Mouse (Mus musculus) WW6 (cell line): Measurements from ENCODE around the gene Grm4.
"Not testable (repeated sequence)": the region's sequence is repeated elsewhere in the genome, so short reads cannot be mapped to it uniquely, and the experiment has no call there.

Experiments
- DNase-seq: peaks from one replicate; pipeline ENCODE4 v3.0.0-alpha.2; 2013; ENCODE audit warnings: low read depth, low spot score

Gene Grm4

DNA sequence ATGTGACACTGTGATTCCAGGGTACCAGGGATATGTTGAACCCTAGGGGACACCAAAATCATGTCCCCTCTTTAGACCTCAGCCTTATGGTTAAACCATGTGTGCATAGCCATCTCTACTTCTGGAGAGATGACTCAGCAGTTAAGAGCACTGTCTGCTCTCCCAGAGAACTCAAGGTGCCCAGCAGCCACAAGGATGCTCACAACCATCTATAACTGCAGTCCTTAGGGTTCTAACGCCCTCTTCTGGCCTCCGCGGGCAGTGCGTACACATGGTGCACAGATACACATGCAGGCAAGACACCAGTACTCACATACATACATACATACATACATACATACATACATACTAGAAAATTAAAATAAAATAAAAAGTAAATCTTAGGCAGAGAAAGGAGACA lies 127.8 kb downstream of the Grm4 start:
- DNase-seq: peak; percentile 62

DNA sequence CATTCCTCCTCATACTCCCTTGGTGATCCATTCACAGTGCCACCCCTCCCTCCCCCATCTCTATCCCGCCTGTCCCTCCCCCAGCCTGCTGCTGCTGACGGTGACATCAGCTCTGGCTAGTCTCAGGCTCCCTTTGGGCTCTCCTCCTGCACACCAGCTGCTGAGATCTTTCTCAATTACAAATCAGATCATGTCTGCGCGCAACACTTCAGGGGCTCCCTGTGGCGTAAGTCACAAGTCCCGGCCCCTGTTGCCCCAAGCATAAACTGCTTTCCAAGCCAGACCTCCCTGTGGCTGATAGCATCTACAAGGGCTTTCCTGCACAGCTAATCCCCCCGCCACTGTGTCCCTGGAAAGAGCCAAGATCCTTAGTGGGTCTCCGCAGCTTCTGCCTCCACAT lies 128.3 kb downstream of the Grm4 start:
- DNase-seq: no peak

DNA sequence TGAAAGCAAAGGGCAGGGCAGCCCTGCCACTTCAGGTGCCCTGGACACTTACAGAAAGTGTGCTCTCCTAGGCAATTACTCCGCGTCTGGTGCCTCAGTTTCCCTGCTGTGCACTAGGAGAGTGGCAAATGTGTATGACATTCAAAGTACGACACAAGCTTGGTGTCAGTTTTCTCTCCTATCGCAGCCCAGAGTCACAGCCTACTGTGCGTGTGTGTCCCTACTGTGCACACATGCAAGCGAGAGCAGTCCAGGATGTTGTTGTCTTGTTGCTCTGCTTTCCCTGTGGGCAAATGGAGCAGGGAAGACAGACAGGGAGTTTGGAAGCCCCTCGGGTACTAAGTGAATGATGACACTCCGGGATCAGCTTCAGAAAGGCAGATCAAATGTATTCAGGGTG lies 131.2 kb downstream of the Grm4 start:
- no peak for DNase-seq

DNA sequence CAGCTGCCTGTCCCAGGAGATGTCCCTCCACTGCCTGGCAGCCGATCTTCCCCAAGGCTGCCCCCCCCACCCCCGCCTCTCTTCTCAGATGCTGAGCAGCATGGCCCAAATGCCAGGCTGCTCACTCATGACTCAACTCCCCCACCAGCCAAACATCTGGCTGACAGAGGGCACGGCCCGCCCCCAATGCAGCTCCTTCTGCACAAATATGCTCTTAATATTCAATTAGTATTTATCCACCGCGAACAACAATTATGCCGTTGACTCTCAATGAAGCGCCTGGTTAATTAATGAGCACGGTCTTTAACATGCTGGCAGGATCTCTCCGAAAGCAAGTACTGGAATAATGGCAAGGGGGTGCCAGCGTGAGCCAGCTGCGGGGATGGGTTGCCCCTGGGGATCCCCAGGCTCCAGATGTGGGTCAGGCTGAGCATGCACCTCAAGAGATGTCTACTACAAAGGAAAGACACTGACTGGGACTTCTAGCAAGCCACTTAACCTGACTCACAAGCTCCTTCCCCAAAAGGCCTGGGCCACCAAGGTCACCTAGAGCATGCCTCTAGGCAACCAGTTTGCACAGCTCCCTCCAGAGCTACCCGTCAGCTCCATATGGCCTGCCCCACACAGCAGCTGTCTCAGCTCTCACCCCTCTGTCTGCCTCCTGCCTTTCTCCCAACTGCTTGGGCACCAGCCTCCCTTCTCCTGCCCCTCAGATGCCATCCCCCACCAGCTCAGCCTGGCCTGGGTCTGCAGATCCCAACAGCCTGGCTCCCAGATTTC lies 131.8 kb downstream of the Grm4 start:
- DNase-seq: no peak

DNA sequence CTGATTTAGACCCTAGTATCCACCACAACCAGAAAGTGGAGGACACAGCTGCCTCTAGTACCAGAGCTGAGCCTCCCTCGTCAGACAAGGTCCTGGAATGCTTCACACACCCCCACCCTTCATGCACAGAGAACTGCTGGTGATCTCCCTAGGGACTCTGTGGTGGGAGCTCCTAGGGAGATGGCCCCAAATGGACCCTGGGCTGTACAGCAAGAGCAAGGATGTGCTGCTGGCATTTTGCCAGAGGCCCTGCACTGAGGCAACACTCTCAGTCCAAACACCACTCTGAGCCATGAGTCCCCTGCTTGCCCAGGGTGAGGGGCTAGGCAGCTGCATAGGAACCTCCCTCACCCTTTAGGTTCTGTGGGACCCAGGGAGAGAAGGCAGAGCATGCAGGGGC lies 134.8 kb downstream of the Grm4 start:
- no peak for DNase-seq

DNA sequence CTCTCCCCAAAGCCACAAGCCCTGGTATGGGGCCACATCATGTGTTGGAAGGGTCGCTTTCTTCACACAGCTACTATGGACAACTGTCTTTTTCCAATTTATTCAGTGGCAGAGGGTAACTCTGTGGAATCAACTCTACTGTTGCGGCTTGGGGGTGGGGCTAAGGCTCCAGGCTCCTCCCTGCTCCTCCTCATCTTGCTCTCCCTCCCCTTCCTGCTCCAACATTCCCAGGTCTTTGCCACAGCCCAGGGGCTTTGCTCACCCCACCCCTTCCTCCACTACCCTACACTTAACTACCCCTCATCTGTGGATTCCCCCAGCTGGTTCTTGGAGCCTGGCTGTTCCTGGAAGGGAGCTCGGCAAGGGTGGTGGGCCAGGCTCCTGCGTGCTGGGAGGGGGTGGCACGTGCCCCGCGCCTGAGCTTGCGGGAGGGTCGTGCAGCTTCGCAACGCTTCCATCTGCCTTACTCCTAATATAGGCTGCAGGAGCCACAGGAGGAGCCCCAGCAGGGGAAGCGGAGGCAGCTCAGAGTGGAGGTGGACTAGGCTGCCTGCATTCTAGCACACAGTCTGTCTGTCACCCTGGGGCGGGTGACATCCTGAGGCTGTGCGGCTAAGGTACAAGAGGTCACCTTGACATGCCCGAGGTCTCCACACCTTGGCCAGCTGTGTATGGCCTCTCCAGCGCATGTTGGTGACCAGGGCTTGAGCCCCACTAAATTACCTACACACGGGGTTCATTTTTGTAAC lies 135.5 kb downstream of the Grm4 start:
- DNase-seq: no peak

DNA sequence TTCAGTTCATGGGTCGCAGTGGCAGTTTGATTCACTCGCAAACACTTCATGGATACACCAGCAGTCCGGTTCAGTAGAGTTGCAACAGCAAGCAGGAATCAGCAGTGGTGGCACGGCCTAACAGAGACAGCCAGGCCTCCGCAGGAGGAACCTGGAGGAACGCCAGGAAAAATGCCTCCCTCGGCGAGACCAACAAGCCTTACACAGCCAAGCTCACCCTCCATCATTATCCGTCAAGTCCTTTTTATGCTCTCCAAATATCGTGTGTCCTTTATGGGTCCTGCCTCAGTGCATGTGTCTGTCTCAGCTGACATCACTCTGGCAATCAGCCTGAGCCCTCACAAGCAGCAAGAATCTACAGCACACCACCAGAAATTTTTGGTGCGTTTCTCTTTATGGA lies 138.3 kb downstream of the Grm4 start:
- no peak for DNase-seq

DNA sequence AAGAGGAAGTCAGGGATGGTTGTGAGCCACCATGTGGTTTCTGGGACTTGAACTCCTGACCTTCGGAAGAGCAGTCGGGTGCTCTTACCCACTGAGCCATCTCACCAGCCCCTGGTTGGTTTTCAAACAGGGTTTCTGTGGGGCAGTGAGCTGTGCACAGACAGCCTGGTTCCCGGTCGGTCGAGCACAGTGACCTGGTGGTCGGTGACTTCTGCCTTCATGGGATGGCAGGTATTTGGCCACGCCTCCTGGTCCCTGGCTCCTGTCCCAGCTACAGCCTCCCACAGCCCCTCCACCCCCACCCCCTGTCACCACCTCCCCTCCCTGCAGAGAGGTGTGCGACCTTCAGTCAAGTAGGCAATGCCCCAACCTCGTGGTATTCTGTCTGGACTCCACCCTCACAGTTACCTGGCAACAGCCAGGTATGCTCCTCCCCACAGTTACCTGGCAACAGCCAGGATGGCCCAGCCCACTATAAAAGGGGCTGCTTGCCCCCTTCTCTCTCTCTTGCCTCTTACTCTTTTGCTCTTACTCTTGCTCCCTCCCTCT lies 140.2 kb downstream of the Grm4 start:
- DNase-seq: not testable (repeated sequence)

DNA sequence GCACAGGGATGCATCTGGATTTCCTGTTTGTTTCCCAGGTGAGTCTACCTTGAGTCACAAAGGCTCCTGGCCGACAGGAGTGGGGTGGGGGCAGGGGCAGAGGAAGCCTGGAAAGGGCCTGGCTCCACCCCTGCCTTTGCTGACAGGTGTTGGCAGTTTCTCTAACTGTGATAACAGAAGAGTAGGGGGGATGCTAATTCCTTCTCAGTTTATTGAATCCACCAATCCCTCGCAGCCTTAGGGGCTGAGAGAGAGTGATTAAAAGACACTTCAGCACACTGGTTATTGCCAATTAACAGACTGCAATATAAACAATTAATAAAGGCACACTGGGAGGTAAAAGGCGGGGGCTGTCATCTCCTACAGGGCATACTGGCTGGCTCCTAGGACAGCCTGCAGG lies 142.2 kb downstream of the Grm4 start:
- no peak for DNase-seq

DNA sequence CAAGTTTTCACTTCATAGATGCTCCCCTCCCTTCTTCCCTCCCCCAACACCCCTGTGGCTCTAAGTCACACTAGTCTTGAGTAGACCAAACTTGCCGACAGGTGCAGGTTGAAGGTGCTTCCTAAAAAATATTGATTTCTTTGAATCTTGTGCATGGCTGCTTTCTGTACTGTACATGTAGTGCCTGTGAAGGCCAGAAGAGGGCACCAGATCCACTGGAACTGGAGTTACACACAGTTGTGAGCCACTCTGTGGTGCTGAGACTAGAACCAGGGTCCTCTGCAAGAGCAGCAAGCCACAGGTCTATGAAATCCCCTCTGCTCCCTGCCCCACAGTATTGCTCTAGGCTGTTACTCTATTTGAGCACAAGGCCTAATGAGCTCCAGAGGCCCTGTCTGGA lies 144.1 kb downstream of the Grm4 start:
- no peak for DNase-seq

DNA sequence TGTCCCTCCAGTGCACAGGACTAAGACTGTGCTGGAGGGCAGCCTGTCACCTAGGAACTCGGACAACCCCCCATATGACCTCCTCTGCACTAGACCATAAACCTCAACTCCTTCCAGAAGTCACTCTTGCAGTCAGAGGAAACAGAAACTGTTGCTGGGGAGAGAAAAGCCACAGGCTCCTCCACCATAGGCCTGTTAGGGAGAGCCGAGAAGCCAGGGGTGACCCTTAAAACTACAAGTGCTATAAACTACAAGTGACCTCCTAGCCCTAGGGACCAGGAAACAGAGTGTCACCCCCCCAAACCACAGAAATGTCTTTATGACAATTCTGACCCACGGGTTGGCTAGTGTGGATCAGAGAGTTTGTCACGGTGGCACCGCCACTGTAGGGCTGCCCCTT lies 145.7 kb downstream of the Grm4 start:
- DNase-seq: no peak
